Mouse (Mus musculus) kidney, adult 2 months (tissue): Measurements from ENCODE around the gene Drosha.

Source experiments
- CTCF ChIP-seq: fragments of 200-500 bp; conservative IDR thresholded peaks from 2 replicates; pipeline ENCODE4 v1.5.1; 2011; ENCODE audit warnings: low read depth, mild to moderate bottlenecking, control low read depth, low read length, moderate library complexity, mixed read lengths; ENCODE audit not compliant: insufficient read depth, insufficient read length
- POLR2A ChIP-seq: fragments of 200-500 bp; IDR thresholded peaks from one replicate; pipeline ENCODE4 v1.6.1; 2011; ENCODE audit warnings: low read depth, low read length, control low read depth

GRCm38 (mm10) chr15:12857840-12858516, 33.4 kb downstream of the Drosha start:
- no peak for TF ChIP-seq CTCF
- no peak for TF ChIP-seq POLR2A
